Mouse (Mus musculus) cerebellum, postnatal 10 days (tissue): ENCODE results near the gene Nuak1.

Experiments used
- DNase-seq, 2 experiments: peaks; one replicate each; pipeline ENCODE4 v3.0.0; 2021; ENCODE audit warnings: mixed read lengths in 2 of 2

Gene Nuak1

DNA sequence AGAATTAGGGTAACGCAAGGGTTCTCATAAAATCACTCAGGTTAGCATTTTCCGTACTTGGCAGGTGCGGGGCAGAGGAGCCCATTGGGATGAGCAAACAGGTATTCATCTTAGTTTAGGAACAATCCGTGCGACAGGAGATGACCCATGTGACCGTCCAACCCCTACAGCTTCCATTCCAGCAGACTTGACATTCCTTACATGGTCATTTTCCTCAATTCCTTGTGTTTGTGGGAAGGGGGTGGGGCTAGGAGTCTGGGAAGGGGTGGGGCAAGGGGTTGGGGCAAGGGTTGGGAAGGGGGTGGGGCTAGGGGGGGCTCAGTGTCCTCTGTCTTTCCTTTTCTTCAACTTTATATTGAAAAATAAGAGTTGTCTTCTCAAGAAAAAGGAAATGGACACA, 6.3 kb upstream of the Nuak1 start:
- DNase-seq = no peak

DNA sequence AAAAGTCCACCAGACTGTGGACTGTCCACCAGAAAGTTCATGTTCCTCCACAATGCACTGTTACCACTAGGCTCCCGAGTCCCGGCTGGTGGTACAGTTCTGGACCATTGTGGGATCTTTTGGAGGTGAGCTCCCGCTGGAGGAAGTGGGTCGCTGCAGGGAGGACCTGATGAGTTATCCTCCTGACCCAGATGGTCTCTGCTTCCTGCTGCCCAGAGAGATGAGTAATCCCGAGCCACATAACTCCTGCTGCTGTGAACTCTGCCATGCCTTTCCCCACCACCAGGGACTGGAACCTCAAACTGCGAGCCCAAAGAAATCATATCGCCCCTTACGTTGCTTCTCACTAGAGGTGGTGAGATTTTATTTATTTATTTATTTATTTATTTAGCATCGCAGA, 4.0 kb upstream of the Nuak1 start:
- DNase-seq = no peak

- DNase-seq = no peak
Measured at GRCm38 (mm10) chr10:84441846-84442245, 1.4 kb upstream of the Nuak1 start.

- DNase-seq = peak in 1 of 2 experiments; percentile 60
Measured at GRCm38 (mm10) chr10:84441434-84441785, 1.0 kb upstream of the Nuak1 start.

DNA sequence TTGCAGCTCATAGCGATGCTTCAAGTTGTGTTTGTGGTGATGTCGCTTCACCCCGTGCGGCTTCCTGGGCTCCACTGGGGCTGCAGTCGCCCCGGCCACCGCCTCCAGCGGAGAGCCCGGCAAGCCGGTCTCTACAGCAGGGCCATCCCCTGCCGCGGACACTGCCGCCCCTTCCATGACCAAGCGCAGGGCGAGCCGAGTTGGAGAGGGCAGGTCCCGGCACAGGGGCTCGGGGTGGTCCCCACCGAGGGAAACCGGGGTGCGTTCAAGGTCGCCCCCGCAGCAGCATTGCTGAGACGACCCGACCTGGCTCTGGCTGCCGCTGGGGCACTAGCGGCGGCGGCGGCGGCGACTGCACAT, 236 bp downstream of the Nuak1 start:
- no peak for DNase-seq

- DNase-seq = peak; percentile 74 to 75
Measured at GRCm38 (mm10) chr10:84439228-84439596, 1.2 kb downstream of the Nuak1 start.

- peak; percentile 58 to 60 for DNase-seq
Measured at GRCm38 (mm10) chr10:84438466-84439227, 1.8 kb downstream of the Nuak1 start.

DNA sequence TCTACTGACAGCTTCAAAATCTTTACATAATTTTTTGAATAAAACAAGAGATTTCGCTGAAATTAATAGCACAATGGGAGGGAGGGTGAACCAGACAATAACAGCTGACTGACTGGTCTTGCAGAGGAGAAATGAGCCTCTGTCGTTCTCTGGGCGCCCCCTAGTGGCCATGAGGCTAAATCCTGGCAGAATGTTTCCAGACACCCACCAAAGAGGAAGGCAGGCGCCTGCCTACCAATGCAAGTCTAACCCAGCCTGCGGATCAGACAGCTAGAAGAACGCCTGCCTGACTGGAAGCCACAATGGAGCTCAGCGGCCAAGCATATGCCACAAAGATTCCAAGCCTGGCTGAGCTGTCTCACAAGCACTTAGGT, 2.4 kb downstream of the Nuak1 start:
- peak; percentile 99 to 100 for DNase-seq

DNA sequence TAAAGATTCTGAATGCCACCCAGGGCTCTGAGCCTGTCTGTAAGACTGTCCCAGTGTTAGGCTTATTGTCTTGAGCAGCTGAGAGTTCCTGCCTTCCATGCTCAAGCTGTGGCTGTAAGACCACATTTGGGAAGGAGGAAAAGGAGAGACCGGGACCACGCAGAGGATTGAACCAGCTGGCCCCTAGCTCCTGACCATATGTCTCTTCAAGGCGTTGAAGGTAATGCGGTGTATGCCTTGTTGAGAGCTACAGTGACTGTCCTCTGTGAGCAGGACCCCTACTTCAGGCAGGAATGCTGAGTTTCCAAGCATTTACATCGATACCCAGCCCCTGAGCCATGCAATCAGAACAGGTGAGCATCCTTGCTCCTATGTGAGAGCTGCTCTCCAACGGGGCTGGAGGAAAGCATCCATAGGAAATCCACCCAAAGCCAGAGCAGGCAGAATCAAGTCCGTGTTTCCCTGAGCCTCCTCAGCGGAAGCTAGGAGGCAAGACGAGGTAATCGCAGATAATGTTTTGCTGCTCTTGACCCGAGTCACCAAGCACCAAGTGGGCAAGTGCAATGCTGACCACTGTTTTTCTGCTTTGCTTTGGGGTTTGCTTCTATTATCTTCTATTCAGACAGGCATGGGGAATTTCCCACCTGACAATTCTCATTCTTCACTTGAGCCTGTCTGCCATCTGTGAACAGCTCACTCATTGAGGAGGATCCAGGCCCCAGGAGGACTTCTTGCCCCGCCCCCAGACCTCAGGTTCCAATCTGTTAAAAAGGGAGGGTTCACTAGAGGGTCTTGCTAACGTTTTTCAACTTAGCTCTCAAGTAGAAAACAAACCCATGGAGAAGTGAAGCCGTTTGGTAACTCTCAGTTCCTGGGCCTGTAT, 3.0 kb downstream of the Nuak1 start:
- DNase-seq = peak; percentile 92 to 95

DNA sequence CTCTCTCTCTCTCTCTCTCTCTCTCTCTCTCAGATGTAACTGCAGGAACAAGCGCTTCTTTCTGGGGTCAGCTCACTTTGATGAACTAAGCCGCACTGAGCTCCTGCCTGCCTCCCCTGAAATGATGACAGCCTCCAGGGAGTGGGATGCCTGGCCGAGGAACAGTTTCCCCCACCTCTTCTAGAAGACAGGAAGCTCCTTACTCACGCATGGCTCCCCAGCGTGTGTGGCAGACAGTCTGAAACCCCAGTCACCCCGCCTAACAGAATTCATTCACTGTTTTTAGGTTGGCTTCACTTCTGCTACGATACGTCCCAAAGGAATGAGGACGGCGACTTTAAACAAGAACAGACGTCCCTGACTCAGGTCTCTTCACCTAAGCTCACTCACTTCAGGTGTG, 4.5 kb downstream of the Nuak1 start:
- peak in 1 of 2 experiments; percentile 51 for DNase-seq

DNA sequence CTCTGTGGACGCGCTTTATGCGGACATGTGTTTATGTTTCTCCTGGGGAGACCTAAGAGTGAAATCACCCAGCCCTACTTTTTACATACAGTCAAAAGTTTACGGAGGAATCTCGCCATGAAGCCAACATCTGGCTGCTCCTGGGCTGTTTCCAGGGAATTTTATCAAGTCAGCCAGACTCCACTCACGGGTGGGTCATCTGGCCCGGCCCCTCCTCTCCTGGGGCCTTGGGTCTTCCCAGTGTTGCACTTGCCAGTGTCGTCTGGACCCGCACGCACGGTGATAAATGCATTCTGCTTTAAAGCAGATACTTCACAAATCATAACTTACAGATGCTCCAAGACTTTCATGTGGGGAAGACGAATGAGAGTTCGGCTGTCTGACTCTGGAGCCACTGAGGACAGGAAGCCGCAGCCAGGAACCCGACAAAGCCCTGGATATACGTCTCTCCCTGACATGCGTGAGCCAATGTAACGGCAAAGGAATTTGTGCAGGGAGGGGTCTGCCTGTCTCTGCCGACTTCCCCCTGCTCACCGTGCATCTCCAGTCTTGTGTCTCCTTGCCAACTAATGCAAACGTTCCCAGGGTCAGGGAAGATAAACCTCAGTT, 7.1 kb downstream of the Nuak1 start:
- DNase-seq = no peak

DNA sequence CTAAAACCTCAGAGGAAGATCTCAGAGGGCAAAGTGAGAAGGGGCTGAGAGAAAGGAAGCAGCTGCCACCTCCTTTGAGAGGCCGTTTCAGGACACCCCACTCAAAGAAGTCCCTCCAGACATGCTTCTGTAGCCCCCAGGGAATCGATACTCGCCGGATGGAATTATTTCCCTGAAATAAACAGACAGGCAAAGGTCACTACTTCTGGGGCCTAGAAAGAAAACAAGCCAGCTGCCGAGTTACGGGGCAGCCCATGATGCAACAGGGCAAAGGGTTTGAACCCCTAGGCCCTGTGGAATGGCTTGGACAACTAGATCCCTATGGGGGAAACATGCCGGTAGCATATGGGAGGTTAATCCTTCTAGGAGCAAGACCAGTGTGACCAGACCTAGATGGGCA, 16.0 kb downstream of the Nuak1 start:
- no peak for DNase-seq

DNA sequence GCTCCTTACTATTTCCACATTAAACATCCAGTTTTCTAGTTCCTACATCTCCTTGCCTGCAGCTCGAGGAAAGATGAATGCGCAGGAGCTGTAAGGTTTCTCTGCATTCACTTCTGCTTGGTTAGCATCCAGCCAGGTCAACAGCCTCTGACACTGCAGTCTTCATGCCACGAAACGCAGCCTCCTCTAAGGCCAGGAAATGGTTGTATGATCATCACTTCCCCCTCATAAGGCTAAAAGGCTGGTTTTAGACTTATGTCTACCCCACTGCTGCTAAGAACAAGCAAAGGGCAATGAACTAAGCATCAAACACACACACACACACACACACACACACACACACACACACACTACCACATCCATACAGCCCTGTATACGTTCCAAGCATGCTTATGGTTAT, 16.5 kb downstream of the Nuak1 start:
- DNase-seq = no peak

DNA sequence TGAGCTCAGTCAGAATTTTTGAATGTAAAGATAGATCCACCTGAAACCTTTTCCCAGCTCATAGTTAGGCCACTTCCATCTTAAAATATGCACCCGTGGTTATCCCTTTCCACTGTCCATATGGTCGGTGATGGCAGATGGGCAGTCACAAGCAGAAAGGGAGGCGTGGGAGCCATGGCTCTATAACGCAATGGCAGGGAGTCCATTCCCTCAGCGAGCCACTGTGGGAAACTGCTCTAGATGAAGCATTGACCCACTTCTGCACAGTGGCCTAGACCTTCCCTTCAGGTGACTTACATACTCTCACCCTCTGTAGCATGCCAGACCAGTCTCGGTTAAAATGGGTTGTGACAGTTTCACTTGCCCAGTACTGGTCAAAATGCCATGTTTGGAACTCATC, 19.8 kb downstream of the Nuak1 start:
- no peak for DNase-seq

- DNase-seq = no peak
Measured at GRCm38 (mm10) chr10:84418421-84418820, 22.0 kb downstream of the Nuak1 start.

- no peak for DNase-seq
Measured at GRCm38 (mm10) chr10:84416752-84417151, 23.6 kb downstream of the Nuak1 start.

DNA sequence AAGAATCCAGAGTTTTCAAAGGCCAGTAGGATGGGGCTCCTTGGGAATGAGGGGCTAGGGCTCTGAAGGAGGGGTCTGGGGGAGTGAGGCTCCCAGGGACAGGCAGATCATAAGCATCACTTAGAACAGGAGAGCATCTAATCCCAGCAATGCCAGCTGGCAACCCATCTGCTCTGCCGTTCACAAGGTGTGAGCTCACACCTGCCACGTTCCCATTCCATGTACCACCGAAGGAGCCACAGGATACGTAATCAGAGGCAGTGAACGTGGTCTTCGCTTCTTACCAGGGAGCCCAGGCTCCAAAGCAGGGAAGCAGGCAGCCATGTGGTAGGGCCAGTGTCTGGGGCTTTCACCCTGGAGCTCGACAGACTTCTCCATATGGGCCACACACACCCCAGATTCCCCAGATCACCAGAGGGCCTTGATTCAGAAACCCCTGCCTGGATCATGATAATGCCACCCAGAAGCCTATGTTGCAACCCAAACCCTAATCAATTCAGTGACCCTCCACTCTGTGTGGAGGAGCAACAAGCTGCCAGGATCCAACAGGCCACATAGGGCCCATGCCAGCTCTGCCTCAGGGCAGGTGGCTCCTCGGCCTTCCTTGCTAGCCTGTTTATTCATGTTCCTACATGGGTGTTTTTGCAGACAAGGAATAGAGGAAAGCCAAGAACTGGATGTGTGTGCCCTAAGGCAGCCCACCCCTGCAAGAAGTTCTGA, 25.3 kb downstream of the Nuak1 start:
- DNase-seq = peak; percentile 76 to 81

- peak; percentile 82 to 88 for DNase-seq
Measured at GRCm38 (mm10) chr10:84413310-84413709, 27.1 kb downstream of the Nuak1 start.

- DNase-seq = peak; percentile 62 to 72
Measured at GRCm38 (mm10) chr10:84412326-84412962, 28.0 kb downstream of the Nuak1 start.

- DNase-seq = peak; percentile 53 to 69
Measured at GRCm38 (mm10) chr10:84411122-84412105, 29.0 kb downstream of the Nuak1 start.

DNA sequence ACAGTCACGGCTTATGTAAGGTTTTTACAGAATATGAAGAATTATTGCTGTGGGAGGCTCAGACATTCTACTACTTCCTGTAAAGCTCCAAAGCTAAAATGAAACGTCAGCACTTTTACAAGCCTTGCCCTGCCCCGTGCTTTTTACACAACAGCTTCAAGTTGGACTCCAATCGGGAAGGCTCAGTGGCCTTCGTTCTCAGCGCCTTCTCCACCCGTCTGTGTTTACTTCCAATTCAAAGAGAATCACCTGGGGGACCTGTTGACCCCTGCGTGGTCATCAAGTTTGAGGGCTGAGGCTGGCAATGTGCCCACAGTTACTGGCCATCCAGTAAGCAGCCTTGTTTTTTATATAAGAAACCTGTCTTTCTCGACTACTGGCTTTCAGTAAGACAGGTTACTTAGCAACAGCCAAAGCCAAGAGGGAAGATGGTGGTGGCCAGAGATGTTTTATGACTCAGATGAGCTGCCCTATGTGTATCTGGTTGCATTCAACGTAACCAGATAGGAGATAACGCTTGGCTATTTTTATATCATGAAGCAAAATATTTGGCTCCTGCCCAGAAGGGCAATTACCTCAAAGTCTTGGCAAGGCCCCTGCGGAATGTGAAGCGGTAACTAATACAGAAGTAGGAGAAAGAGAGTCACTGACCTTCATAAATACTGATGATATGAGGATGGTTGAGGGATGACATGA, 31.3 kb downstream of the Nuak1 start:
- DNase-seq = peak; percentile 65 to 70
